Mouse (Mus musculus) forebrain, embryonic 12.5 days (tissue): ENCODE results near the gene Ube2q2. TPM values are rescaled to one million over a fixed set of nuclear protein-coding genes. Genes with fewer than 3 reads are reported as not detected.

Experiments
- ATAC-seq: fragments of 200-750 bp; cut with Nextera tagmentation; 2 replicates; pipeline ENCODE4 v1.8.0; 2017; ENCODE audit warnings: moderate TSS enrichment; ENCODE audit not compliant: low FRiP score
- H3K27ac ChIP-seq: fragments of 300-500 bp; sonication (generic); 2 replicates; pipeline ENCODE4 v1.5.1; 2016; ENCODE audit warnings: mild to moderate bottlenecking
- H3K27me3 ChIP-seq: fragments of 300-500 bp; sonication (generic); 2 replicates; pipeline ENCODE4 v1.6.1; 2016; ENCODE audit warnings: mild to moderate bottlenecking
- H3K36me3 ChIP-seq: fragments of 300-500 bp; sonication (generic); replicated peaks from 2 replicates; pipeline ENCODE4 v1.6.1; 2016; ENCODE audit warnings: mild to moderate bottlenecking
- H3K4me1 ChIP-seq: fragments of 300-500 bp; sonication (generic); 2 replicates; pipeline ENCODE4 v1.6.1; 2016
- H3K4me2 ChIP-seq: fragments of 300-500 bp; sonication (generic); 2 replicates; pipeline ENCODE4 v1.6.1; 2016; ENCODE audit warnings: mild to moderate bottlenecking, moderate library complexity
- H3K4me3 ChIP-seq: fragments of 300-500 bp; sonication (generic); replicated peaks from 2 replicates; pipeline ENCODE4 v1.5.1; 2016; ENCODE audit warnings: mild to moderate bottlenecking
- H3K9ac ChIP-seq: fragments of 300-500 bp; sonication (generic); 2 replicates; pipeline ENCODE4 v1.6.1; 2016; ENCODE audit warnings: mild to moderate bottlenecking
- H3K9me3 ChIP-seq: fragments of 300-500 bp; sonication (generic); 2 replicates; pipeline ENCODE4 v1.6.1; 2016
- WGBS: fragments of 180-500 bp; shearing (Covaris S2); methylation state at CpG from one replicate; pipeline ENCODE4 v1.1.7; 2016; 5-methylcytosine and 5-hydroxymethylcytosine counted together
- polyA plus RNA-seq: library from polyadenylated mRNA; unstranded; fragments of >200 nt; fragmentation: Nextera tagmentation; extraction: Ambion mirVana; gene quantifications from 2 replicates; pipeline ENCODE4 v1.2.1, GENCODE M21; 2016

Gene Ube2q2
- polyA plus RNA-seq, 1 experiment from 2014 or later: 44.8 TPM

DNA sequence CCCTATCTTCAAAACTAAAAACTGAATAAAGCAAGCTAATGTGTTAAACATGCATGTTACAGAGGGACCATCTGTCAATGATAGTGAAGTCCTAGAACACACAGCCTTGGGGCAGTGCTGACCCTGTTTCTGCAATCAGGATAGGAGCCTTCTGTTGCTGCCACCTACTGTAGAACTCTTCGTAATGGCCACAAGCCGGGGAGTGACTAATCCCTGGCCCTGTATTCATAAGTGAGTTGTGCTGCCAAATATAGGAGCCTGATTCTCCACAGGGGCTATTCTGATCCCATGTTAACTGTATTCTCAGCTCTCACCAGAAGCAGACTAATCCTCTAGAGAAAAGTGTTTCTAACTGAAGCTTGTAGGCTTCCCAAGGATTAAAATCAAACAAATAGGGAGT is 50.7 kb downstream of the Ube2q2 start:
- Histone ChIP-seq H3K4me2 (no peak overlapping the region), H3K27me3 (no peaks in the 10 kb centered on the region), H3K4me1 (no peaks in the 10 kb centered on the region), H3K9me3 (no peaks in the 10 kb centered on the region), H3K4me3 (no peak overlapping the region), H3K27ac (no peak overlapping the region), H3K36me3 (peaks cover 16% of the 10 kb centered on the region), H3K9ac (no peak overlapping the region)
- ATAC-seq: no peak
- WGBS: 77% methylated on average over 2 of the region's 2 CpGs

DNA sequence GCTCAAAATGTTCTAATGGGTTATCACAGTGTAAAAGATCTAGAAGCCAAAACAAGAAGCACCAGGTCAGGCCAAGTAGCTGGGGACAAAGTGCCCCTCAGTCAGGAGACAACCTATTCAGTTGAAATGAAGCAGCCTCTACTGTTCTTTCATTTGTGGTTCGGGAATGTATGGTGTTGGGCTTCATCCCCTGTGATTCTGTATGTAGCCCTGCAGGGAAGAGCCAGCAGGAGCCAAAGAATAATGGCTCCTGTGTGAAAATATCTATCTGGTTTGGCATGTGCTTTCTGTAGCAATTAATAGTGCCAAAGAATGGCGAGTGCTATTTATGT is 59.8 kb downstream of the Ube2q2 start:
- Histone ChIP-seq H3K4me3 (peak overlapping the region; percentile 74), H3K9me3 (no peaks in the 10 kb centered on the region), H3K27me3 (no peaks in the 10 kb centered on the region), H3K36me3 (no peaks in the 10 kb centered on the region; the same call in 1 of the 2 replicates), H3K27ac (peak overlapping the region; percentile 83), H3K9ac (peak overlapping the region; percentile 80), H3K4me1 (peaks cover 24% of the 10 kb centered on the region), H3K4me2 (peak overlapping the region; percentile 80)
- ATAC-seq: peak; percentile 40; the same call in 1 of the 2 replicates
- 0% methylated on average over 2 of the region's 2 CpGs for WGBS

DNA sequence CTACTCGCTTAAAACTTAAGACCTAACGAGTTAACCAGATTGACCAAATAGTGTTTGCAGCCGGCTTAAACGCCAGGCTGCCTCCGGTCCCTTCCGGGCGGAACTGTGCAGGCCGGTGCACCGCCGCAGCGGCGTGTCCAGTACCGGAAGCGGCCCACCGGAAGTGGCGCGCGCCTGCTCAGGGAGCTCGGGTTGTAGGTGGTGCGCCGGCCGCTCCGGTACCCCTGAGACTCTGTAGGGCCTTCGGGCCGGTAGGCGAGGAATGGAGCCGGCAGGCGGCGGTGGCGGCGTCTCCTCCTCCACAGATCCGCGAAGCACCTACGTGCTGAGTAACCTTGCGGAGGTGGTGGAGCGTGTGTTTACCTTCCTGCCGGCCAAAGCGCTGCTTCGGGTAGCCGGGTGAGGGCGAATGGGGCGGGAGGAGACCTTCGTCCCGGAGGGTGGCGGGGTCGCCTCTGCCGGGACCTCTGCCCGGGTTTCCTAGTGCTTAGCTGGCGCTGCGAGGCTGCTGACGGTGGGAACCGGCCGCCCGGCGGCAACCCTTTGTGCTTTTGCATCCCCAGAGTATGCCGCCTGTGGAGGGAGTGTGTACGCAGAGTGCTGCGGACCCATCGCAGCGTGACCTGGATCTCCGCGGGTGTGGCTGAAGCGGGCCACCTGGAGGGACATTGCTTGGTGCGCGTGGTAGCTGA is 60.3 kb downstream of the Ube2q2 start, which contains the start of gene Fbxo22:
Gene Fbxo22 (plus strand): TSS at position 136 of the 692 bp plus-strand sequence.
- ATAC-seq: peak; percentile 99
- under 1% methylated on average over 65 of the region's 65 CpGs for WGBS

GRCm38 (mm10) chr9:55211611-55212010 is 63.0 kb downstream of the Ube2q2 start:
- H3K4me2 ChIP-seq: no peak overlapping the region
- no peaks in the 10 kb centered on the region for H3K9me3 ChIP-seq
- peaks cover 28% of the 10 kb centered on the region for H3K36me3 ChIP-seq
- no peaks in the 10 kb centered on the region for H3K27me3 ChIP-seq
- peaks cover 24% of the 10 kb centered on the region for H3K4me1 ChIP-seq
- WGBS: 88% methylated on average over 4 of the region's 4 CpGs
- no peak overlapping the region for H3K9ac ChIP-seq
- ATAC-seq: no peak
- H3K27ac ChIP-seq: no peak overlapping the region
- no peak overlapping the region for H3K4me3 ChIP-seq

More for the DNA sequence above, 60.3 kb downstream of the Ube2q2 start, which contains the start of gene Fbxo22:
- H3K27ac ChIP-seq: peak within 1 kb of the TSS; percentile 83
- H3K4me3 ChIP-seq: peak within 1 kb of the TSS; percentile 74
- no peaks in the 10 kb centered on the region for H3K9me3 ChIP-seq
- H3K4me2 ChIP-seq: peak within 1 kb of the TSS; percentile 80
- H3K36me3 ChIP-seq: peaks cover 2% of the 10 kb centered on the region
- H3K9ac ChIP-seq: peak within 1 kb of the TSS; percentile 80
- no peaks in the 10 kb centered on the region for H3K27me3 ChIP-seq
- peaks cover 24% of the 10 kb centered on the region for H3K4me1 ChIP-seq

- no peaks in the 10 kb centered on the region for H3K9me3 ChIP-seq
- H3K4me1 ChIP-seq: peaks cover 22% of the 10 kb centered on the region
- H3K27ac ChIP-seq: no peak overlapping the region
- H3K36me3 ChIP-seq: peaks cover 46% of the 10 kb centered on the region
- no peak overlapping the region for H3K4me3 ChIP-seq
- WGBS: 93% methylated on average over 1 of the region's 1 CpGs
- no peak overlapping the region for H3K4me2 ChIP-seq
- no peak for ATAC-seq
- H3K27me3 ChIP-seq: no peaks in the 10 kb centered on the region
- H3K9ac ChIP-seq: no peak overlapping the region
Observed at GRCm38 (mm10) chr9:55213396-55213795, 64.7 kb downstream of the Ube2q2 start.

DNA sequence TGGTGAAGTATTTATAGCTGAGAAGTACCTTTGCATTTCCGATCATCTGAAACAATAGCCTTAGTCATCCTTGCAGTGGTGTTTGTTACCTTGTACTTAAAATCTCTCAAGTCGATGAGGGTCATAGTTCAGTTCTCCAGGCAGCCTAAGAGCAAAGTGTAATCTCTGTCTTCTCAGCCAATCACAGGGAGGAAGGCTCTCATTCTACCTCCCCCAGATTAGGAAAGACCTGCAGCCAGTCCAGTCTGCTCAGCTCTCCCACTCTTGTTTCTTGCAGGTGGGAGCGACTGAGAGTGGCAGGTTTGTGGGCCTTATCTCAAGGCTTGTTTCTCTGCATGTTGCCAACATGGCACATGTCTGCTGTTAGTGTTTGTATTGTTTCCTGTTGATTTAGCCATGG is 66.4 kb downstream of the Ube2q2 start:
- Histone ChIP-seq H3K36me3 (peaks cover 63% of the 10 kb centered on the region), H3K9me3 (no peaks in the 10 kb centered on the region), H3K4me2 (no peak overlapping the region), H3K4me3 (no peak overlapping the region), H3K9ac (no peak overlapping the region), H3K27ac (no peak overlapping the region), H3K4me1 (peaks cover 14% of the 10 kb centered on the region), H3K27me3 (no peaks in the 10 kb centered on the region)
- WGBS: 88% methylated on average over 3 of the region's 3 CpGs
- ATAC-seq: no peak

DNA sequence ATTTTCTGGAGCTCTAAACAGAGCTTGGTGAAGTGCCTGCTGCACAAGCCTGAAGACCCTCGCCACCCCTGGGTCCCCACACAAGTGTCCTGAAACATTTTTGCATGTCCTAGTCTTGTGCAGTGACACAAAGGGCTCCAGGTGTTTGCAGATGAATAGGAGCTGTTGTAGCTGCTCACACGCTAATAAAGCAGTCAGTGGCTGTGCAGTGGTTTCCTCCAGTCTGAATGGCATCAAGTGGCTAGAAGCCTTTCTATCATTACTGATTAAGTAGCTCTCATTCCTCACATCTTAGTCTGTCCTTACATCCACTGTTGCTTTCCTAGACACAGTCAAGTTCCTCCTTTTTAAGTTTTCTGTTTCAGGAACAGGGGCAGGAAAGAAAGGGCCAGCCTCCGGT is 67.0 kb downstream of the Ube2q2 start:
- no peak overlapping the region for H3K4me2 ChIP-seq
- no peak overlapping the region for H3K4me3 ChIP-seq
- H3K4me1 ChIP-seq: peaks cover 8% of the 10 kb centered on the region
- no peaks in the 10 kb centered on the region for H3K9me3 ChIP-seq
- no peaks in the 10 kb centered on the region for H3K27me3 ChIP-seq
- no peak for ATAC-seq
- 66% methylated on average over 3 of the region's 3 CpGs for whole genome bisulfite sequencing
- no peak overlapping the region for H3K9ac ChIP-seq
- H3K27ac ChIP-seq: no peak overlapping the region
- peaks cover 69% of the 10 kb centered on the region for H3K36me3 ChIP-seq

- Histone ChIP-seq H3K4me1 (peaks cover 7% of the 10 kb centered on the region), H3K27ac (no peak overlapping the region), H3K27me3 (no peaks in the 10 kb centered on the region), H3K4me2 (no peak overlapping the region), H3K4me3 (no peak overlapping the region), H3K9me3 (no peaks in the 10 kb centered on the region), H3K36me3 (peaks cover 73% of the 10 kb centered on the region), H3K9ac (no peak overlapping the region)
- WGBS: 71% methylated on average over 2 of the region's 2 CpGs
- ATAC-seq: no peak
Observed at GRCm38 (mm10) chr9:55216078-55216477, 67.4 kb downstream of the Ube2q2 start.

DNA sequence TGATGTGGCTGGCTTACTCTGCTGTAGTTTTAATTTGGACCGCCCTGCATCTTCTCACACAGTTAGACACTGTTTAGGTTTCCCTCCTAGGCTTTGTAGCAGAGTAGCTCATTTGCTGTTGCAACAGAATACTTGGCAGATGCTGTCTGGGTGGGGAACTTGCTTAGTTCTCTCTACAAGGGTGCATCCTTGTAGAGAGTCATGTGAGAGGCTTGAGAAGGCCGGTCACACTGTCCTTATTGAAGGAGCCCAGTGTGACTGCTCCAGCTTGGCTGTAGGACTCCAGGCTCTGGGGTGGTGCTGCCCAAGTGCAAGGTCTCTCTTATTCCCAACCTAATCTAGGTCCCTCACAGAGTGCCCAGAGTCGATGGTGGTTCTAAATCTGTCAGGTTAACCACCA is 68.7 kb downstream of the Ube2q2 start:
- Histone ChIP-seq H3K9me3 (no peaks in the 10 kb centered on the region), H3K27ac (no peak overlapping the region), H3K4me1 (no peaks in the 10 kb centered on the region), H3K9ac (no peak overlapping the region), H3K36me3 (peaks cover 86% of the 10 kb centered on the region), H3K4me2 (no peak overlapping the region), H3K4me3 (no peak overlapping the region), H3K27me3 (no peaks in the 10 kb centered on the region)
- no peak for ATAC-seq
- 89% methylated on average over 3 of the region's 3 CpGs for WGBS

GRCm38 (mm10) chr9:55225165-55225737 is 76.6 kb downstream of the Ube2q2 start:
- Histone ChIP-seq H3K9ac (no peak overlapping the region), H3K27me3 (no peaks in the 10 kb centered on the region), H3K4me2 (no peak overlapping the region), H3K27ac (no peak overlapping the region), H3K4me3 (no peak overlapping the region), H3K4me1 (no peaks in the 10 kb centered on the region), H3K9me3 (no peaks in the 10 kb centered on the region), H3K36me3 (peaks cover 60% of the 10 kb centered on the region)
- ATAC-seq: no peak
- WGBS: 89% methylated on average over 7 of the region's 7 CpGs

DNA sequence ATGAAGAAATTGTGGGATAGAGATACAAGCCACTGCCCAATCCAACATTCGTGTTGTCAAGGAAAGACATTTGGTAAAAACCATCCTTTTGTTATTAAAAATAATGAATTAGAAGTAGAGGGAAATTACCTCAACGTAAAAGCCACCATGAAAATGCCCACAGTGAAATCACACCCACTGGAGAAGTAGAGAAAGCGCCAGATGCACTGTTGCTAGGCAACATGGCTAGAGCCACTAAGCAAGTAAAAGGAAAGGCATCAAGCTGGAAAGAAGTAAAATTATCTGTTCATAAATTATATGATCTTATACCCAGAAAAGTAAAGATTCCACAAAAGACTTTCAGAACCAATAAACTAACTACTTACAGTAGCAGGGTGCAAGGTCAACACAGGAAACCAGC is 77.6 kb downstream of the Ube2q2 start:
- no peak overlapping the region for H3K9ac ChIP-seq
- no peak overlapping the region for H3K27ac ChIP-seq
- no peak overlapping the region for H3K4me2 ChIP-seq
- H3K36me3 ChIP-seq: peaks cover 50% of the 10 kb centered on the region
- ATAC-seq: no peak
- H3K27me3 ChIP-seq: no peaks in the 10 kb centered on the region
- no peaks in the 10 kb centered on the region for H3K9me3 ChIP-seq
- H3K4me1 ChIP-seq: no peaks in the 10 kb centered on the region
- 83% methylated on average over 3 of the region's 3 CpGs for WGBS
- no peak overlapping the region for H3K4me3 ChIP-seq

- Histone ChIP-seq H3K9ac (no peak overlapping the region), H3K27ac (no peak overlapping the region), H3K27me3 (no peaks in the 10 kb centered on the region), H3K36me3 (peaks cover 31% of the 10 kb centered on the region), H3K4me3 (no peak overlapping the region), H3K4me1 (no peaks in the 10 kb centered on the region), H3K9me3 (no peaks in the 10 kb centered on the region), H3K4me2 (no peak overlapping the region)
- no peak for ATAC-seq
- WGBS: 89% methylated on average over 4 of the region's 4 CpGs
Observed at GRCm38 (mm10) chr9:55228149-55228548, 79.5 kb downstream of the Ube2q2 start.

- H3K4me1 ChIP-seq: no peaks in the 10 kb centered on the region
- H3K27ac ChIP-seq: no peak overlapping the region
- 77% methylated on average over 10 of the region's 10 CpGs for WGBS
- H3K9ac ChIP-seq: no peak overlapping the region
- no peak overlapping the region for H3K4me3 ChIP-seq
- H3K27me3 ChIP-seq: 0 out of 2 replicates have a peak, but pooled peaks cover 3% of the 10 kb centered on the region
- H3K36me3 ChIP-seq: peaks cover 23% of the 10 kb centered on the region
- no peaks in the 10 kb centered on the region for H3K9me3 ChIP-seq
- no peak overlapping the region for H3K4me2 ChIP-seq
- no peak for ATAC-seq
Observed at GRCm38 (mm10) chr9:55229010-55229409, 80.4 kb downstream of the Ube2q2 start.
